Mouse (Mus musculus): ENCODE measurements at regions not wholly inside any gene's neighbourhood (a gene's known extent, or its start where the extent isn't known, plus 50 kb on each side); places are given as distances from the start of the nearest gene placed in this dataset.
"Not testable (repeated sequence)": the region's sequence is repeated elsewhere in the genome, so short reads cannot be mapped to it uniquely, and the experiment has no call there.

DNA sequence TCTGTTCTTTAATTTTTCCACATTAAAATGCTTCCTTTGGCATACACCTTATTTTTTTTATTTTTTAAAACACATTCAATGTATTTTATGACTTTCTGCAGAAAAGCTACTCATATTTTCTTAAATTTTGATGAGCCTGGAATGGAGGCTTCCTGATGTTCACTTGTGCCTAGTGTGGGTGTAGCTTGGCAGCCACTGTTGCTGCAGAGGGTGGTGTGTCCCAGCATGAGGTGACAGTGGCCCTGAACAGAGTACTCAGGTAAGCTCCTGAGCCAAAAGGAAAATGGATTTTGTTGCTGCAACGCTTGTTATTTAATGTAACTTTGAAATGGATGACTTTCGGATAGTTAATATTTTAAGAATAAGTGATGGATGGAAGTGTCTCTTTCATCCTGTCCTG, 170.6 kb downstream of the Eipr1 start:
- DNase-seq, result no peak

DNA sequence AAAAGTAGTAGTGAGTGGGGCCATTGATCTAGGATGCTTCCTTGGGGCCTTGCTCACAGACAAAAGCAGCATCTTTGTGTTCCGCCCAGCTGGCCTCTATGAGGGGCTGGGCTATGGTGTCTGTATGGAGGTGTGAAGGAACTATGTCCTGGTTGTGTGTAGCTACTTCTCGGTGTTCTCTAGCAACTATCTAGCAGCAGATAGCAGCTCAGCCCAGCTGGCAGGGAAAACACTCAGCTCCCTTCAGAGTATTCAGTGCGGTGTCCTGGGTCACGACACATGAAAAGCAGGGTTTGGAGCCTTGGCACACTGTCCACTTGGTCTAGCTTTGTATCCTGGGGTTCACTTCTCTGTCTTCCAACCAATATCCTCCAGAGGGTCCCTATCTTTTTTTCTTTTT, 173.6 kb downstream of the Eipr1 start:
- no peak for DNase-seq

DNA sequence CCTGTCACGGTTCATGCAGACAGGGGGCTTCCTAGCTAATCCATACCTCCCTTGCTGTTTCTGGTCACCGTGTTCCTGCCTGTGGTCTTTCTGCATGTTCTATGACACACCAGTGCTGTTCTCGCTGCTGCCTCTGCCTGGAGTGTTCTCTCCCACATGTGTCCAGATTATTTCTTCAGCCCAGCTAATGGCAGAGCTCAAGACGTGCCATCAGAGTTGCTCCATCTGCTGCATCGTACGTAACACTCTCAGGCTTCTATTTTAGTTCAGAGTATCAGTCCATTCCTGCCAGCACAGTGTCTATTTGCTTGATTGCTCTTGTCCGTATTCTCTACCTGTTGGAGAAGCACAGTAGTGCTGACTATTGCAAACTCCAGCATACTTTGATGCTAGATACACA, 188.3 kb downstream of the Eipr1 start:
- DNase-seq, result no peak

DNA sequence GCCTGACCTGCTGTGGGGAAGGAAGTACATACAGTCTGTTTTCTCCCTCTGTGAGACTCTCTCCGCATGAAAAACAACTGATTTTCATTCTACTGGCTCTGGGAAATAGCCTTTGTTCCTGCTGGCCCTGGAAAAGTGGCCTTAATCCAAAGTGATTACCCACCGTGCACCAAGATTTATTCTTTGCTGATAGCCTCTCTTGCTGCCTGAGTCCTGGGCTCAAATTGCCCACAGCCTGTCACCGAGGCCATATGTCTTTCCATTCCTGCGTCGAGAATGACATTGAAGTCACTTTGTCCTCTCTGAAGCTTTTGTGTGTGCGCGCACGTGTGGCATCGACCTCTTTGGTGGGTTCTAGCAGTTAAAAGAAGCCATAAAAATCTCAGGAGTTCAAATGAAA, 197.3 kb downstream of the Eipr1 start:
- DNase-seq, result no peak

DNA sequence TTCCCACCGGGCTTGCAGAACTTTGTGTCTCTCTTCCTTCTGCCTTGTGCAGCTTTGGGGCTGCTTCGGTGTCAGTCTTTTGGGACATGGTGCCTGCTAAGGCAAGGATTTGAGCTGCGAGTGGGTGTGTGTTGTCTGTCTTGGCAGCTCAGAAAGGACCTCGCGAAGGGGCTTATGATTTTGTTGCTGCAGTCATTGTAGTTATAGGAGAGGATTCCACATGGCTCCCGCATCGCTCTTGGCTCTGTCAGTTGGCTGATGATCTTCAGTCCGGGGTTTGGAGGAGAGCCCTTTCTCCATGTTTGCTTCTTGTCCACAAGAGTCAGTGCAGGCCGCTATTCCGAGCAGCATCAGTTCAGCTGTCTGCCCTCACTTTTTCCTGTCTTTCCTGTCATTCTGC, 197.7 kb downstream of the Eipr1 start:
- no peak for DNase-seq

DNA sequence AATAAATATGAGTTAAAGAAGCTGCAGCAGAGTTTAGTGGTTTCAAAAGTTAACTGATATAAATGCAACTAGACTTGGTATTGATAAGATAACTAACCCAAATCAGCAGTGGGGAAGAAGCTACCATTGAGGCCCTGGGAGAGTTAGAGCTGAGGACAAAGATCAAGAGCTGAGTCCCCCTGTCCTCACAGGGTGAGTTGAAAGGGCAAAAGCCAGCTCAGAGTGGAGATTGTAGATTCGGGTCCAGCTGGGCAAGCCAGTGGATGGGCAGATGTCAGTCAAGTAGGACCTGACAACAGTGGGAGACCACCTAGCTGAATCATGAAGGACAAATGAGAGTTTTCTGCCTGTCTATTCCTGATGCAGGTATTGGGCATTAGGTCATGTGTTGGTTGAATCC, 205.6 kb downstream of the Eipr1 start:
- DNase-seq, result no peak

DNA sequence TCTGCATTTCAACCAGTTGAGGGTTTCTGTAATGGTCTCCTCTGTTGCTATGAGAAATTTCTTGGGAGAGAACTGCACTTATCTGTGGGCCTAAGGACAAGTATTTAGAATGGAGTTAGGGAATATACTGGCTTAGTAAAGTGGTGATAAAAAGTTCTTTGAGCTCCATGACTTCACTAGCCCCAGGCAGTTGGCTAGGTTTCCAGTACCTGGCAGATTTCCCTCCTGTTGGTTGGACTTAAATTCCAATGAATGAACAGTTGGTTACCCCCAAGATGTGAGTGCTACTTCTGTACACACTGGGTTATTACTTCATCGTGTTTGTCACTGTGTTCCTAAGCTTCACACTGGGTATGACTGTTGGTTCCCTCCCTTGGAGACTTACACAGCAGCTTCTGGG, 207.1 kb downstream of the Eipr1 start:
- DNase-seq, result peak; percentile 52 to 67

DNA sequence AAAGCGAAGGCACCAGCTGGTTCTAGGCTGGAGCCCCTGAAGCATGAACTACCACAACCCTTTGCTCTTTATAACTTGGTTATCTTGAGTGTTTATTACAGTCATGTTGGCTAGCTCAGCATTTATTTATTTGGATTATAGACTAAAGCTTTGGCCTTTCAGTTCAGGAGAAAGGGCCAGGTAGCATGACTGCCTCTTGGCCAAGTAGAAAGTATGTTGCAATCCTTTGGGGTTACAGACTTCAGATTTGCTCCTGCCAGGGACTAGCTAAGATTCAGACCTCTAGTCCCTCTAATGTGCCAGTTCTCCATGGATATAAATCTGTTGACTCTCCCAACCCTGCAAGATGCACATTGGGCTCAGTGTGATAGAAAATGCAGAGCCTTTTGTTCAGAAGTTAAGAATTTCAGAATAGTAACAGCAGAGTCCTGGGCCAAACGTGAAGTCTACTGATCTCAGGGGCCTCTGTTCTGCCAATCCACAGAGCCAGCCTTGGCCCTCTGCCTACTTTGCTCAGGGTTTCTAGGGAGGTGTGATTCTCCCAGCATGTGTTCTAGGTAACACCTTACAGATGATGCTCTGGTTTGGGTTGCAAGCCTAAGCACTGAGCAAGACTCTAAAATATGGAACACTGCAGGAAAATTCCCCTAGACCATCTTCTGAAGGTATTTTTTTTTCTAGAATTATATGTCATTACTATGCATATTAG, 218.2 kb downstream of the Eipr1 start:
- DNase-seq, result no peak

DNA sequence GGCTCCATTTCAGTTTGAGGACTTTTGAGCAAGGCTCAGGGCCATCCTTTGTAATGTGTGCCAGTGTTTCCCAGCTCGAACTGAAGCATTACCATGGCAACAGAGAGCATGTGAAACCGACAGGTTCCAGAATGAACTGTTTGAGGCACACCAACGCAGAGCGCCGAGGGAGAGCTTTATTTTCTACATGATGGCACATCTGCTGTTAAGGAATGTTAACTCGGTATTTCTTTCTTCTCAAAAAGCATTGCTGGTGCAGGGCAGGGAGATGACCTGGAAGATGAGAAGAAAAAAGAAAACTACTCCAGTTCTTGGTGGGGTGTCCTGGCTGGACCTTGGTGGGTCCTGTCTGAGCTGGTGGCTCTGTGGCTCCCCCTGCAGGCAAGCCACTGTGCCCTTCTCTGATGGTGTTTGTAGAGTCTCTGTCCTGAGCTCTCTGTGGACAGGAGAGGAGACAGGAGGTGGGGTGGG, 223.0 kb downstream of the Eipr1 start:
- peak in 1 of 2 experiments; percentile 4 for DNase-seq

DNA sequence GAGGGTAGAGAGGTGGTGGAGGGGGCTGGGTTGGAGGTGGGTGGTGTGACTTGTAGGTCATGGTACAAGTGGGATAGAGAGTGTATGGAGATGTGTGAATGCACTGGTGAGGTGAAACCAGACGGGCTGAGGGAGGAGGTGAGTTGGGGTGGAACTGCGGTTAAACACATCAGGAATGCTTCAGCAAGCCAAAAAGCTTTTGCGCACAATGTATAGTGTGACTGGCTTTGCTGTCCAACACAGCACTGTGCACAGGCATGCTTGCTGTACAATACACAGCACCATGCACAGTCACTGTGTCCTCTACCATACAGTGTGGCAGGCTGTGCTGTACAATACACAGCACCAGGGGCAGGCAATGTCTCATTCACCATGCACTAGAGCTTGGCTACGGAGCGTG, 223.6 kb downstream of the Eipr1 start:
- no peak for DNase-seq

DNA sequence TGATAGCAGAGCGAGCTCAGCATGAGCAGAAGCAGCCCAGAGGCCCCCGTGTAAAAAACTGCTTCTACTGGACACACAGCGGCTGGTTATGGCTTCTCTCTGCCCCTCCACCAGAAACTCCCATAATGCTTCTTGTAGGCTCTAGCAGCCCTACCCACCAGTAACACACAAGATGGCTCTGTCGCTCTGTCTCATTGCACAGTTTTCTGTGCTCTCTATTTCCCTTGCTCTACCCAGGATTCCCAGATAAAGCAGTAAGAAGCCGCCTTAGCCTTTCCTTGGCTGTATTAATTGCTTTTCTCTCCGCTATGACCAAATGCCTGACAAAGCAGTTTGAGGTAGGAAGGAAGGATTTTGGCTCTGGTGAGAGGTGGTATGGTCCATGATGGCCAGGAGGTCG, 228.1 kb downstream of the Eipr1 start:
- no peak for DNase-seq

DNA sequence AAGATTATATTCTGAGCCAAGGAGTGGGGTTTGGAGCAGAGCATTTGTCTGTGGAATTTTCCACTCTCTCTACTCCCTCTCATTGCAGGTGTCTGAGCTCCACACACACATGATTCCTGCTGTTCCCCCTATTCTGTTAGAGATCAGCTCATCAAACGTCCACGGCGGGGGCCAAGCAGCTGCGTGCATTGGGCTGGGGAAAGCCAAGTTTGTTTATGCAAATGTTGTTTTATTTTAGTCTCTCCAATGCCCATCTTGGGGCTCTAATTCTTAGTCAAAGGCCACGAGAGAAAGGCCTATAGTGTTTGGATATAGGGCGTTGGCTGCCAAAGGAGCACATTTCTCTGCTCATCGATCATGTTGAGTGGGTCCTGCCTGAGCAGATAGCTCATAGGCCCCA, 234.6 kb downstream of the Eipr1 start:
- no peak for DNase-seq

DNA sequence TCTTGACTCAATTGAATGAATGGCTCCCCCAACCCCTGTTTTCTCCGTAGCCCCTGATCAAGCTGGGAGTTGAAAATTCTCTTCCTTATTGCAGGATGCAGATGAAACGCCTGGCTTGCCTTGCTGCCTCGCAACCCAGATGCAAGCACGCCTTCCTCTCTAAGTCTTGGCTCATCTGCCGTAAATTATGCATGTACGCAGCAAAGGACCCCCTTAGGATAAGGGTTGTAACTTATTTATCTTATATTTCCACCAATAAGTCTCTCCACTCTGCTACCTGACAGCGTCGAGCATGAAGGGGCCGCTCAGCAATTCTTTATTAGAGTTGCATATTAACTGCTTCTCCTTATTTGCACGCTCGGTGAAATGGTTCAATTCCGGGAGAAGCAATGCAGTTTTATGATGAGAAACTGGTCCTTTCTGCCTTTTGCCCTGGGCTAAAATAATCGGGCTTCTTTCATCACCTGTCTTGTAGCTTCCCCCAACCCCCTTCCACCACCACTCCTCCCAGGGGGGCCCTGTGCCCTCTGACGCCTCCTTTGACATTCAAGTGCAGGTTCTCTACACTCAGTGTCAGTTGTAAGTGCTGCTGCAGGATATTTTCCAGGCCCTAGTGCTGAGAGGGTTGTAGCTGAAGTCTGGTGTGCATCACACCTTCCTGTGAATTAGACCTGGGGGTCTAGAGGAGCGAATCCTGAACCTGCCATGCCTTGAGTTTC, 246.0 kb downstream of the Eipr1 start:
- DNase-seq, result no peak

DNA sequence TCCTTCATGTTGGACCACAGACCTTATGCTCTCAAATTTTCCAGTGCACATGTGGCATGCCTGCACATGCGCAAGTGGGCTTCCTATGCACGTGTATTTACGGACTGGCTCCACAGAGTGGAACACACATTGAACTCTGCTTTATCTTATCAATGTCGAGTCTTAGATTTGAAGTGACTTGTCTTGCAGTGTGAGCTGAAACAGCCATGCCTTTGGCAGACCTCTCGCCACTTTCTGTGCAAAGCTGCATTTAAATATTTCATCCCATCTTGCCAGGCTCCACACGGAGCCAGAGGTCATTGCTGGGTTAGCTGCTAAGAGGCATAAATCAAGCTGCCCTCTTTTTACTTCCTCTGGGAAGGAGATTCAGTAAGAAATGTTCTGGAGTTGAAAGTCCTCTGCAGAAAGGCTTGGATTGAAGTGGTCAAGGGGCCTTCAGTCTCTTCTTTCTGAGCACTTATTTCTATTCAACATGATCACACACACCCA, 248.4 kb downstream of the Eipr1 start:
- DNase-seq, result peak in 1 of 2 experiments; percentile 6

DNA sequence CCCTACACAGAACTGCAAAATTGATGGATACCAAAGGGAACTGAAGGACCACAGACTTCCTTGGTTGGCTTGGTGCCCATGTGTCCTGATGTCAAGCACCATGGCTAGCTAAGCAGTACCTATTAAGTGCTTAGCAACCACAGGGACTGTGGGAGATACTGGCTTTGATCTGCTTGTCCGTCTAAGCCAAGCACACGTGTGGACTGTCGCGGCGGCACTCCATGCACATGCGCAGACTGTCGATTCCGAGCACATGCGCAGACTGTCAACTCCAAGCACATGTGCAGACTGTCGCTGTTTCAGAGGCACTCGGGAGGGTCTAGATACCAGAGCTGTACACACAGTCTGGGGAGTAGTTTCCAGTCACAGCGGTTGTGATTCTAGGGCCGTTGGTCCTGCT, 252.9 kb downstream of the Eipr1 start:
- DNase-seq, result no peak

DNA sequence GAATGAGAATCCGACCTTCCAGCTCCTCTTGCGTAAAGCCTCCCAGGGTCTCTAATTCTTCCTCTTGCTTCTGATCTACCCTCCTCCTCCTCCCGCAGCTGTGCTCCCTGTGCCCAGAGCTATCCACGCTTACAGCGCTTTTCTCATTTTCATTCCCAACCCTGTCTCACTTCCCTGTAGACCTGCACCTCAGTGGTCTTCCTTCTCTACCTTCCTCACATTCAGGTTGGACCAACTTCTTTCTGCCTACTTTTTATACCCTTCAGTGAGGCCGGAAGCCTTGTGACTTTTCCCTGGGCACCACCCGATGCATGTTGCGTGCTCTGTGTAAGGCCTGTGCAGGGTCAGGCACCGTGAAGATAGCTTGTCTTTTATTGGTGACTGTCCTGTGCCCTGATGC, 263.0 kb downstream of the Eipr1 start:
- DNase-seq, result no peak

DNA sequence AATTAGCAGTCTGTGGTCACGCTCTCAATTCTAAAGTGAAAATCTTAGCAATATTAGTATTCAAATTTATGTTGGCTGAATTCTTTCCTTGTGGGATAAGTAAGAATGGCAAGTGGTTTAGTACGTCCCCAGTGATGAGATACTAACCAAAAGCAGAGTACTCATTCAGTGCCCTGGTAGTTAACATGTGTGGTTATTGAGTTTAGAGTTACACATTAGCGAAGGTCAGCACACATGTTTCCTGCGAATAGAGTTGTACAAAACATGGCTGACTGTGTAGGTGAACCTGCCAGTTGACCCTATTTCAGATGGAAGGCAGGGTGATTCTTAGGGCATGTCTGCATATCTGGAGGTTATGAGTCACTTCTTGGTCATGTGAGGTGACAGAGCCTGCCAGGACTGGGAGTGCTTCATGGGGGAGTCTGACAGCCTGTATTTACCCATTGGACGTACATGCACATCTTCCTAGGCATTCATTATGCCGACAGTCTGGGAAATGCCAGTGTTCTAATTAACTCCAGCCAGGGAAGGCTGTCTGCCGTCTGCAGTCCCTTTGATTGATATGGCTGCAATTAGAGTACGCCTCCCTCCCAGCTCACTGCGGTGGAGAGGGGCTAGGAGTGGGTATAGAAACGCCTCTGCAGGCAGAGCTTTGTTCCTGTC, 263.7 kb downstream of the Eipr1 start:
- DNase-seq, result no peak

DNA sequence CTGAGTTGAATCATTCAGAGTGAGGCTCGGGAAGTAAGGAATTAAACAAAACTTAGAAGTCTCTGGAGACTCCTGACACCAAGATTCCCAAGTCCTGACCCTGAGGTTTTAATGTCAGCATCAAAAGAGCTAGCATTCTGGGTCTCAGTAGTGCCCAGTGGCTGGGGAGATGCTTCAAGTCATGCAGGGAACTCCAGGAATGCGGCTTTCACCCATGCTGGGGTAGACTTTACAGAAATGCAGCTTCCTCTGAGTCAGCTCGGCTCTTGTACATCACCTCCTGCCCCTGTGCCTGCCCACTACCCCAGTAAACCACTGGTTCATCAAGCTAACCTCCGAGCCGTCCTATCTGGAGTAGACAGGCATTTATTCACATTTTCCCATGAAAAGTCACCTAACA, 269.5 kb downstream of the Eipr1 start:
- no peak for DNase-seq

DNA sequence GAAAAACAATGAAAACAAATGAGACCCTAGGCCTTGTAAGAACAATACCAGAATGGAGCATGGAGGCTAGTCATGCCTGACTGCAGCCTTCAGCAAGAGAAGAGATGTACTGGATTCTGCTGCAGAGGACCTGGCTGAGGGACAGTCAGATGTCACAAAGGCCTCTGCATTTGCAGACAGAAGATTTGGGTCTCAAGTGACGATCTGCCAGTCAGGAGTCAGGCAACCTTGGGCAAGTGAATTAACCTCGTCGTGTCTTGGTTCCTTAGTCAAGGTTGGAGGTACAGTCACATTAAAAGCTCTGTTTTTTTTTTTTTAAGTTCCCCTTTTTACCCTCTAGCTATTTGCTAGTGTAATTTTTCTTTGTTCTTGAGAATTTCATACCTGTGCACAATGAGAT, 276.6 kb downstream of the Eipr1 start:
- DNase-seq, result no peak

DNA sequence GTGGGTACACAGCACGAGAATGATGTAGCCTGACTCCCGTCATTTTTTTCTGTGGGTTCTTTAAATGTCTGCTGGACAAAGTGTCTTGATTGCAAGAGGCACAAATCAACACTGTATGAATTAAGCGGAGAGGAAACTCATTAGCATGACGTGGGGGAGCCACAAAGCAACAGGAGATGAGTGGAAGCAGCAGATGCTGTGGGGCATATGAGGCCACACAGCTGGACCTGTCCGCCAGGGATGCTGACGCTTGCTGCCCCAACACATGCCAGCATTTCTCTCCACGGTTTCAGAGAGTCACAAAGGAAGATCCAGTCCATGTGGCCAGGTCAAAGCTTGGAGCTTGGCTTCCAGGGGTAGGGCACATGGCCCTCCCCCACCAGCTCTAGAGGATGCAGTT, 277.9 kb downstream of the Eipr1 start:
- no peak for DNase-seq

DNA sequence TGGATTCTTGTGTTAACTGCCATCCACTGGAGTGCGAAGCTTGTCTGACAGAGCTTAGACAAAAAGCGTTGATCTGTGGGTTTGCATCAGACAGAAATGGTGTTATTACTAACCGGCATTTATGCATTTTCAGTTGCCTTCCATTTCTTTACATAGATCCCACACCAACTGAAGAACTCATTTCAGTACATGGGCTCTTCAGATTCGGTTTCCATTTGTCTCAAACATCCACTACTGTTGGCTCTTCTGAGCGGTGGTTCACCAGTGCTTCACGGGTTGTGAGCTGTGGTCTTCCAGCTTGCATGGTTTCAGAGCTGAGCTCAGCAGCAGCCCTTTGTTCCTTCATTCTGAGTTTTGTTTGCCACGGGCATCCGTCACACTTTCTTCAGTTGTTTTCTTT, 294.4 kb downstream of the Eipr1 start:
- no peak for DNase-seq

DNA sequence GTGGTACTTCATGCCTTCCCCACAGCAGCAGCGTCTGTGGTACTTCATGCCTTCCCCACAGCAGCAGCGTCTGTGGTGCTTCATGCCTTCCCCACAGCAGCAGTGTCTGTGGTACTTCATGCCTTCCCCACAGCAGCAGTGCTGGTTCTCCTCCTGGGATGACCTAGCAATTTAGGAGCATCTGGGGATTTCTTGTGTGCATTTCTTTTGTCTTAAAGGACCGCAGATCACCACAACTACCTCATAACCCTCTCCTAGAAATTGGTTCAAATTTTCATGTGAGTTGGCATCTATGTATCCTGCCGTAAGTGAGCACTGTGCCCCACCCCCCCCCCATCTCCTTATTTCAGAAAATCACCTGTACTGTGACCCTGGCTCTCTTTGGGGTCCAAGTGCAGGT, 297.0 kb downstream of the Eipr1 start:
- DNase-seq, result not testable (repeated sequence)

DNA sequence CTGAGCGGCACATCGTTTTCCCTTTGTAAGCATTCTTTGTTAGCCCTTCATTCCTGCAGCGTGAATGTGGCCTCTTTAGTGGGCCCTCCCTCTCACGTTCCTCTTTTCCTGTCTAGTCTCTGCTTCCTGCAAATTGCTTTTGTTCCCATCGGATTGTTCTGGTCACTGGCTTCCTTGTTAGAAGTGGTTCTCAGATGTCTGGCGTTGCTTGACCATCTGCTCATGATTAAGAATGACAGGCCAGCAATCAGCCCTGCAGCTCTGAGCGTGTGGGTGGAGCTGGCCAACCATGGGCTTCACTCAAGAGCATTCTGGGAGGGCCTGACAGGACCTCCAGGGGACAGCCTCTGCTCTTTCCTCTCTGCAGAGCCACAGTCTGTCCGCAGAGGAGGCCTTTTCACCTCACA, 297.5 kb downstream of the Eipr1 start:
- no peak for DNase-seq

DNA sequence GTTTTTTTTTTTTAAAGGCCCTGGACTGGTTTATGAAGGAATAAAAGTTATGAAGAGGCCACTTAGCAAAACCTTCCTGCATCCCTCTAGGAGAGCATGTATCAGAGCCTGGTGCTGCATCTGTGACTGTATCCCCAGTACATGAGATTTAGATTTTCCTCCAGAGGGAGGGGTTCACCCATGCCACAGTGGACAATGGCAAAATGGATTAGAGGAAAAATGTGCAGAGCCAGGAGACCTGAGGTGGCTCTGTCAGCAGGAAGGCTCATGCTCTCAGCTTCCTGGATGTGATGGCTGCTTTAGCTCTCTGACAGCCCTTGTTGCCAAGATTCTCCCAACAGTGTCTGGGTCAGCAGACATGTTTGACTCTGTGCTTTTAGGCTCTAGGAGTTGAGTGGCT, 298.2 kb downstream of the Eipr1 start:
- no peak for DNase-seq
